Mouse (Mus musculus) gastrocnemius, postnatal 36 days (tissue): ENCODE measurements around the gene Pde7b. TPM values are rescaled to one million over a fixed set of nuclear protein-coding genes. Genes with fewer than 3 reads are reported as not detected.
A peak's percentile ranks its signal among the peaks of the same experiment; 100 is the strongest.

Experiments
- DNase-seq, 2 experiments: peaks; one replicate each; pipeline ENCODE4 v3.0.0; 2022
- intact Hi-C: fragments of 180-260 bp; cut with DNase I; formaldehyde crosslinking; loops from one replicate; pipeline ENCODE4 v1.15.1; 2025
- total RNA-seq, 2 experiments: library from RNA; stranded (reverse); gene quantifications; 2 replicates each; pipeline ENCODE4 v1.2.3; 2021

The Pde7b gene
- total RNA-seq, 2 experiments from 2014 or later, result 32.3 to 39.7 TPM

- intact Hi-C loops, result no loop called here
- DNase-seq, result no peak
Observed at GRCm38 (mm10) chr10:20459657-20460350, 265.1 kb downstream of the Pde7b start.

DNA sequence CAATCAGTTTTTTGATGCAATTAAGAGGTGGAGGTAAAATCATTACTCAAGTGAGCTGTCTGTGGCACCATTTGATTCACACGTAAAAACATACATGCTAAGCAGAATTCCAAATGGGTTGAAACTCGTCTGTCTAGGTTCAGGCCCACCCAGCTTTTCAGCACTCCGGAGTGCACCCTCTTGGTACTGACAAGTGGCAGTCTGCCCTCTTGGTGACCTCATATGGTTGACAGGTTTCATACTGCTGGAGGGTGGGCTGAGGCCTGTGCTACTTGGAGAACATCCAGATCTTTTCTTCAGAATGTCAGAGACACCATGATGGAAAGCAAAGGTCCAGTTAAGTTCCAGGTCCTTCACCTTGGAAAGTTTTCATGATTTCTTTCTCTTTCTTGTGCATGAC is 265.7 kb downstream of the Pde7b start:
- intact Hi-C loops, result no loop called here
- no peak for DNase-seq

GRCm38 (mm10) chr10:20454387-20455065 is 270.4 kb downstream of the Pde7b start:
- no peak for DNase-seq
- intact Hi-C loops, result no loop called here

DNA sequence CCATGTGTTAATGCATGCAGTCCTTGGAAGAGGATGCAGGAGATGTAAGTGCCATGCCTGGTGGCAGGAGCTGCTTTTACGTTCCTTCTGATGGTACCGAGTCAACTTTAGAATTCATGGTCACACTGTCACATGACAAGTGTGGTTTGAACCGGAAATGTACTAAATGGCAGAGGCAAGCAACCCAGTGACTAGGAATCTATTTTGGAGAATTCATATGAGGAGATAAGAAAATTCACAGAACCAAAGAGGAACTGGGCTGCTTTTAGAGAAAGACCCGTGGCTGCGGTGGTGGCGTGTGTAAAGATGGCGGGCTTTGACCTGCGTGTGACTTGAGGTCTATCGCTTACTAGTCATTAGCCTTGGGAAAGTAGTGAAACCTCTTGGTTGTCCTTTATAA is 287.4 kb downstream of the Pde7b start:
- DNase-seq, result no peak
- intact Hi-C loops, result no loop called here

- no peak for DNase-seq
- intact Hi-C loops, result no loop called here
Observed at GRCm38 (mm10) chr10:20437021-20437420, 287.9 kb downstream of the Pde7b start.

- intact Hi-C loops, result no loop called here
Observed at GRCm38 (mm10) chr10:20435913-20436312, 289.0 kb downstream of the Pde7b start.

GRCm38 (mm10) chr10:20431336-20431735 is 293.5 kb downstream of the Pde7b start:
- intact Hi-C loops, result no loop called here
- DNase-seq, result no peak

More at GRCm38 (mm10) chr10:20435913-20436312, 289.0 kb downstream of the Pde7b start:
- no peak for DNase-seq

GRCm38 (mm10) chr10:20421299-20421883 is 303.5 kb downstream of the Pde7b start:
- no peak for DNase-seq
- intact Hi-C loops, result no loop called here

GRCm38 (mm10) chr10:20420296-20420695 is 304.6 kb downstream of the Pde7b start:
- intact Hi-C loops, result no loop called here
- DNase-seq, result no peak

DNA sequence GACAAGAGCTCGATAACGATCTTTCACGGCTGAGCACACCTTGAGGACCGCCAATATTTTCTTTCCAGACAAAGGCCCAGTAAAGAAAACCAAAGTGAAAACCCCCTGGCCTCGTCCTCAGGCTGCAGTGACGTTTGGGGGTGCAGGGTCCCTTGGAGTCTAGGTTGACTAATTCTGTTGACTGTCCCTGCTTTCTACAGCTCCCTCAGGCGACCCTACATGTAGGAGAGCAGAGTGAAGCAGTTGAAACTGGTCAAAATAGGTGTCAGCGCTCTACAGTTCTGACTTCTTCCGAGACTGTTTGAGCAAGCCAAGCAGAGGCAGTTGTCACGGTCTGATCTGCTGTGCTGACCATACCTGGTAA is 306.0 kb downstream of the Pde7b start:
- intact Hi-C loops, result no loop called here
- no peak for DNase-seq

DNA sequence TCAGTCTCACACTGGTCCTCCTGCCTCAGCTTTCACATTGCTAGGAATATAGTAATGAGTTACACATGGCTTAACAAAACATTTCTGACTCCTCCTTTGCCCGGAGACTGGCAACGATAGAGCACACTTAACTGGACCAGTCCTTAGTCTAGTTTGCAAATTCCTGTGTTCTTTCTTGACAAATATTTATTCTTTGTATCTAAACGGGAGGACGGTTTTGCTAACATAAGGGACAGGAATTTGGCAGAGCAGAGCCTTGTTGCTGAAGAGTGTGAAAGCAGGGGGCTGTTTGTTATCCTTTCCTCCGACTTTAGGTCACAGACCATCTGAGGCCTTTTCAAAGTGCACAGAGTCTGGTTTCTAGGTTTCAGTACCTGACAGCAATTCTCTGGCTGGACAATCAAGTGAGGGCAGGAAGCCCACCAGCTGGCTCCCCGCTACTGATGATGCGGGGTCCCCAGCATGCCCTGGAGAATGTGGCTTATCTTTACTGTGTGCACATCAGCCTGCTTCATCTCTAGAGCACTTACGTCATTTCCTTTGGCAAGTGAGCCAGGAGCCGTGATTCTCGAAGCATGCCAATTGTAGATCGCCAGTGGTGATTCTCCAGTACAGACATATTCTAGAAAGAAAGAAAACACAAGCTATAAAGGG is 306.5 kb downstream of the Pde7b start:
- intact Hi-C loops, result no loop called here
- DNase-seq, result no peak

DNA sequence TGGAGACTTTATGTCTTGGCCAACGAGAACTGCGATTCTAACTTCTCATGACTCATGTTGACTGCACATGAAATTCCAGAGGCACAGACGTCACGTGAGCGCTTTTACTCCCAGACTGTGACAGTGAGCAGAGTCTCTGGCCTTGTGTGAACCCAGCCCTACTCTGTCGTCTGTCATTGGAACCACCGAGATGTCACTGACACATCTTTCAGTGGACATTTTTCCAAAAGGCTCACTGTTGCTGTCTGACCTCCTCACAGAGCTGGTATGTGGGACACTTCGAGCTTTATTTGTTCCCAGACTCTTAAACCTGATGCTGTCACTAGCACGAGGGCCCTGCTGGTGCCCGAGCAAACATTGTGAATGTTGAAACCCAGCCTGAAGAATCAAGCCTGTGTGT is 315.7 kb downstream of the Pde7b start:
- intact Hi-C loops, result loop anchor here (10.0 kb wide), 1 partner anchor 516 kb away; no protein-coding TSS in a partner anchor
- DNase-seq, result no peak

DNA sequence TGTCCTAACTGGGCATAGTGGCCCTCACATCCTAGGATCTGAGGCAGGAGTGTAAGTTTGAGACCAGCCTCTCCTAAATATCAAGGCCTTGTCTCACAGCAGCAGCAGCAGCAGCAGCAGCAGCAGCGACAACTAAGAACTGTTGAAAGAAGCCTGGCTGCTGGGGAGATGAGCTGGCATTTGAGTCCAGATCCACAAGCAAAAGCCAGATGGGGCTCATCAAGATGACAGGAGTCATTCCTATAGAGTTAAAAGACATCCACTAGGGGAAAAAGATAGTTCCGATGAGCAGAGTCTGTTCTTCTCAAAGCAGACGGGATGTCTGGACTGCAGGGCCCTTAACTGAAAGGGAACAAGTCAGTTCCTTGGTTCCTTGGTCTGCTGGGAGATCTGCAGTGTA is 316.5 kb downstream of the Pde7b start:
- intact Hi-C loops, result loop anchor here (10.0 kb wide), 1 partner anchor 516 kb away; no protein-coding TSS in a partner anchor
- no peak for DNase-seq

- DNase-seq, result peak in 1 of 2 experiments; percentile 17
- intact Hi-C loops, result loop anchor here (10.0 kb wide), 1 partner anchor 519 kb away; no protein-coding TSS in a partner anchor
Observed at GRCm38 (mm10) chr10:20405471-20405870, 319.4 kb downstream of the Pde7b start.

DNA sequence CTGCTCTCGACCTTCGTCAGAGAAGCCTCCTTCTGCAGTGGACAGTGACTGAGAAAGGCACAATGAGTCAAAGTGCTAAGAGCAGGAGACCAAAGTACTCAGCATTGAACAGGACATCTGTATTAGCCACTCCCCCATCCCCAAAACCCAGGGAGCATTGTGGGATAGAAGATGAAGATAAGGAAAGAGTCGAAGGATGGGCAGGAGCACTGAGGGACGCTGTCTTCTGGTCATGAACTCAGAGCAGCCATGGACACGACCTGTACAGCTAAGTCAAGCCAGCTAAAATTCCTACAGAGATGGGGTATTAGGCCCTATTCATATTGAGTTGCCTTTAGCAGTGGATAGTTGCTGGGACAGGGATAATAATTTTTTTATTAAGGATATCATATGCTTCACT is 321.9 kb downstream of the Pde7b start:
- intact Hi-C loops, result loop anchor here (10.0 kb wide), 1 partner anchor 522 kb away; no protein-coding TSS in a partner anchor

DNA sequence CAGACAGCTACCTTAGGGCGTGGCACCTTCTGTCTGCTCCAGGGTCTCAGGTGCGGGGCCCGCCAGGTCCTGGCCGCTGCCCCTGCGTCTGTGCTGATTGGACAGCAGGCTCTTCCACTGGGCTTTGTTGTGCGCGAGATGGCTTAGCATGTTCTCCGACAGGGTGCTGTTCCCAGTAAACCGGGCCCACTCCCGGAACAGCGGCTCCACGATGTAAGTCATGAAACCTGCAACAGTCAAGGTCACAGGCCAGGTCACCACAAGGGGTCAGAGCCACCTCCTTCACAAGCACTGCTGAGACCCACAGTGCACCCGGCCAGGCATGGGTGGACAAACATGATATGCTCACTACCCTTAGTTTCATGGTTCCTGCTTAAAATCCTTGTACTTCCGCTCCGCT is 324.5 kb downstream of the Pde7b start:
- DNase-seq, result no peak
- intact Hi-C loops, result loop anchor here (10.0 kb wide), 1 partner anchor 524 kb away; no protein-coding TSS in a partner anchor

More for the DNA sequence above, 321.9 kb downstream of the Pde7b start:
- DNase-seq, result no peak

DNA sequence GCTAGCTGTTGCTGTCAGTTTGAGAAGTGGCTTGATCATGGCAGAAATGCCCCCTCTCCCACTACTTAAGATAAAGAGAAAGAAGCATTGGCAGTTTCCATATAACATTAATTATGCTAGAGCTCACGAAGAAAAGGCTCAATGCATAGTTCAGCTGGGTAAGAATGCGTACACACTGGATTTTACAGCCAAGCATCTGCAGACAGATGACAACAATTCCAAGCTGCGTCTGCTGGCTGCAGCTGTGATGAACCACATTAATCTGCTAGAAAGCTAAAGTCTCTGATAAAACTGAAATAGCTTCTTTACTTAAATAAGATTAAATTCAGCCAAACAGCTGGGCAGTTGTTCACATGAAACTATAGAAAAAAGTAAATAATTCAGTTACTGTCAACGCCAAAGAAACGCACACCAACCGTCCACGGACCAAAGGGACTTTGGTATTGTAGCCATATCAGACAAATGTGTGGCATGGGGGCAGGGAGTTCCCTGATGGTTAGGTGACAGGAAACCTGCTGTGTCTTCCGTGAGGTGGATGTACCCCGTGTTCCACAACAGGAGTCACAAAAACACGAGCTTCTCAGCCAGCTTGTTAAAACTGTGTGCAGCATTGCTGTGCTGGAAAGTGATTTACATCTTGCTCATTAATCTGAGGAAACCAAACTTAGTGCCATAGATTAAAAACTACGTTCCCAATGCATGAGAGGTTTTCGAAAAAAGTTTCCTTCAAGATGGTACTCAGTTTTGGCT is 326.1 kb downstream of the Pde7b start:
- DNase-seq, result no peak
- intact Hi-C loops, result no loop called here

GRCm38 (mm10) chr10:20398224-20398623 is 326.7 kb downstream of the Pde7b start:
- intact Hi-C loops, result no loop called here
- no peak for DNase-seq

- intact Hi-C loops, result no loop called here
- DNase-seq, result no peak
Observed at GRCm38 (mm10) chr10:20395778-20396177, 329.1 kb downstream of the Pde7b start.

- intact Hi-C loops, result no loop called here
Observed at GRCm38 (mm10) chr10:20394815-20395214, 330.1 kb downstream of the Pde7b start.

More at GRCm38 (mm10) chr10:20394815-20395214, 330.1 kb downstream of the Pde7b start:
- DNase-seq, result no peak
